Mouse (Mus musculus): ENCODE results near the gene Napsa. TPM values are rescaled to one million over a fixed set of nuclear protein-coding genes. Genes with fewer than 3 reads are reported as not detected.

Gene Napsa
- polyA plus RNA-seq, 1 experiment from 2014 or later, result 0.42 TPM

- peaks cover 52% of the 10 kb centered on the region for H3K4me1 ChIP-seq
- DNase-seq (ENCODE audit: low spot score), result no peak
- H3K27ac ChIP-seq (replicated peaks), result no peak overlapping the region
- peaks cover 37% of the 10 kb centered on the region for H3K27me3 ChIP-seq (ENCODE audit: low read depth, poor library complexity, severe bottlenecking)
- no peak overlapping the region for H3K4me3 ChIP-seq
- H3K36me3 ChIP-seq, result peaks cover 14% of the 10 kb centered on the region
- WGBS, result 94% methylated on average over 20 of the region's 20 CpGs
- H3K9me3 ChIP-seq (replicated peaks), result no peaks in the 10 kb centered on the region
These were observed 23.0 kb downstream of the Napsa start for GRCm38 (mm10) chr7:44595131-44595561.

- WGBS, result 93% methylated on average over 6 of the region's 6 CpGs
These were observed 23.9 kb downstream of the Napsa start for GRCm38 (mm10) chr7:44596051-44596450.

GRCm38 (mm10) chr7:44596996-44597538 is 24.9 kb downstream of the Napsa start:
- Histone ChIP-seq H3K27me3 (ENCODE audit: low read depth, poor library complexity, severe bottlenecking) (peaks cover 37% of the 10 kb centered on the region), H3K4me3 (no peak overlapping the region), H3K4me1 (peaks cover 50% of the 10 kb centered on the region), H3K36me3 (peaks cover 14% of the 10 kb centered on the region), H3K9me3 (replicated peaks) (no peaks in the 10 kb centered on the region), H3K27ac (replicated peaks) (0 out of 2 replicates have a peak overlapping the region, but pooled peaks have one; percentile 55)
- WGBS, result 62% methylated on average over 5 of the region's 5 CpGs
- DNase-seq (ENCODE audit: low spot score), result no peak

More at GRCm38 (mm10) chr7:44596051-44596450, 23.9 kb downstream of the Napsa start:
- Histone ChIP-seq H3K4me3 (no peak overlapping the region), H3K9me3 (replicated peaks) (no peaks in the 10 kb centered on the region), H3K27me3 (ENCODE audit: low read depth, poor library complexity, severe bottlenecking) (peaks cover 37% of the 10 kb centered on the region), H3K36me3 (peaks cover 14% of the 10 kb centered on the region), H3K4me1 (peaks cover 51% of the 10 kb centered on the region), H3K27ac (replicated peaks) (no peak overlapping the region)
- DNase-seq (ENCODE audit: low spot score), result no peak

- 91% methylated on average over 4 of the region's 4 CpGs for WGBS
- H3K4me1 ChIP-seq, result peaks cover 50% of the 10 kb centered on the region
- DNase-seq (ENCODE audit: low spot score), result no peak
- no peaks in the 10 kb centered on the region for H3K9me3 ChIP-seq (replicated peaks)
- no peak overlapping the region for H3K4me3 ChIP-seq
- H3K27me3 ChIP-seq (ENCODE audit: low read depth, poor library complexity, severe bottlenecking), result peaks cover 37% of the 10 kb centered on the region
- no peak overlapping the region for H3K27ac ChIP-seq (replicated peaks)
- peaks cover 14% of the 10 kb centered on the region for H3K36me3 ChIP-seq
These were observed 25.5 kb downstream of the Napsa start for GRCm38 (mm10) chr7:44597666-44598065.

- no peak for DNase-seq (ENCODE audit: low spot score)
- H3K4me3 ChIP-seq, result no peak overlapping the region
- H3K27me3 ChIP-seq (ENCODE audit: low read depth, poor library complexity, severe bottlenecking), result peaks cover 37% of the 10 kb centered on the region
- H3K27ac ChIP-seq (replicated peaks), result no peak overlapping the region
- H3K4me1 ChIP-seq, result peaks cover 50% of the 10 kb centered on the region
- peaks cover 14% of the 10 kb centered on the region for H3K36me3 ChIP-seq
- 80% methylated on average over 12 of the region's 12 CpGs for WGBS
- no peaks in the 10 kb centered on the region for H3K9me3 ChIP-seq (replicated peaks)
These were observed 26.2 kb downstream of the Napsa start for GRCm38 (mm10) chr7:44598336-44598735.

GRCm38 (mm10) chr7:44600691-44601262 is 28.6 kb downstream of the Napsa start:
- H3K36me3 ChIP-seq, result peaks cover 5% of the 10 kb centered on the region
- no peaks in the 10 kb centered on the region for H3K9me3 ChIP-seq (replicated peaks)
- no peak overlapping the region for H3K27ac ChIP-seq (replicated peaks)
- H3K4me3 ChIP-seq, result no peak overlapping the region
- peaks cover 55% of the 10 kb centered on the region for H3K27me3 ChIP-seq (ENCODE audit: low read depth, poor library complexity, severe bottlenecking)
- peaks cover 60% of the 10 kb centered on the region for H3K4me1 ChIP-seq
- DNase-seq (ENCODE audit: low spot score), result no peak
- 84% methylated on average over 10 of the region's 10 CpGs for WGBS

GRCm38 (mm10) chr7:44601646-44602045 is 29.5 kb downstream of the Napsa start:
- 20% methylated on average over 19 of the region's 19 CpGs for WGBS
- Histone ChIP-seq H3K27me3 (ENCODE audit: low read depth, poor library complexity, severe bottlenecking) (peaks cover 63% of the 10 kb centered on the region), H3K36me3 (no peaks in the 10 kb centered on the region; the same call in 1 of the 2 replicates), H3K4me1 (peaks cover 68% of the 10 kb centered on the region), H3K4me3 (peak overlapping the region; percentile 52), H3K27ac (replicated peaks) (peak overlapping the region; percentile 81), H3K9me3 (replicated peaks) (no peaks in the 10 kb centered on the region)
- DNase-seq (ENCODE audit: low spot score), result no peak

GRCm38 (mm10) chr7:44602443-44602842 is 30.3 kb downstream of the Napsa start:
- peaks cover 71% of the 10 kb centered on the region for H3K27me3 ChIP-seq (ENCODE audit: low read depth, poor library complexity, severe bottlenecking)
- H3K4me1 ChIP-seq, result peaks cover 65% of the 10 kb centered on the region
- no peaks in the 10 kb centered on the region for H3K9me3 ChIP-seq (replicated peaks)
- no peaks in the 10 kb centered on the region; the same call in 1 of the 2 replicates for H3K36me3 ChIP-seq
- H3K27ac ChIP-seq (replicated peaks), result peak overlapping the region; percentile 81
- peak; percentile 43 for DNase-seq (ENCODE audit: low spot score)
- WGBS, result 18% methylated on average over 11 of the region's 11 CpGs
- peak overlapping the region; percentile 52 for H3K4me3 ChIP-seq

- H3K4me3 ChIP-seq, result peak overlapping the region; percentile 52
- peak; percentile 52 for DNase-seq (ENCODE audit: low spot score)
- no peaks in the 10 kb centered on the region for H3K9me3 ChIP-seq (replicated peaks)
- H3K27me3 ChIP-seq (ENCODE audit: low read depth, poor library complexity, severe bottlenecking), result peaks cover 79% of the 10 kb centered on the region
- peak overlapping the region; percentile 81 for H3K27ac ChIP-seq (replicated peaks)
- H3K4me1 ChIP-seq, result peaks cover 65% of the 10 kb centered on the region
- WGBS, result 2% methylated on average over 20 of the region's 20 CpGs
- H3K36me3 ChIP-seq, result no peaks in the 10 kb centered on the region; the same call in 1 of the 2 replicates
These were observed 31.1 kb downstream of the Napsa start for GRCm38 (mm10) chr7:44603186-44603855.

GRCm38 (mm10) chr7:44604139-44604606 is 32.0 kb downstream of the Napsa start:
- 2% methylated on average over 18 of the region's 25 CpGs for WGBS
- peak; percentile 90 for DNase-seq (ENCODE audit: low spot score)
- Histone ChIP-seq H3K27me3 (ENCODE audit: low read depth, poor library complexity, severe bottlenecking) (peaks cover 88% of the 10 kb centered on the region), H3K9me3 (replicated peaks) (no peaks in the 10 kb centered on the region), H3K4me1 (peaks cover 65% of the 10 kb centered on the region), H3K36me3 (no peaks in the 10 kb centered on the region), H3K27ac (replicated peaks) (peak overlapping the region; percentile 81), H3K4me3 (peak overlapping the region; percentile 52)

- under 1% methylated on average over 8 of the region's 8 CpGs for WGBS
- Histone ChIP-seq H3K27ac (replicated peaks) (peak overlapping the region; percentile 81), H3K36me3 (no peaks in the 10 kb centered on the region), H3K9me3 (replicated peaks) (no peaks in the 10 kb centered on the region), H3K4me1 (peaks cover 65% of the 10 kb centered on the region), H3K4me3 (peak overlapping the region; percentile 52), H3K27me3 (ENCODE audit: low read depth, poor library complexity, severe bottlenecking) (peaks cover 92% of the 10 kb centered on the region)
- no peak for DNase-seq (ENCODE audit: low spot score)
These were observed 32.4 kb downstream of the Napsa start for GRCm38 (mm10) chr7:44604619-44605018.

- H3K27ac ChIP-seq (replicated peaks), result no peak overlapping the region
- no peaks in the 10 kb centered on the region for H3K9me3 ChIP-seq (replicated peaks)
- peaks cover 91% of the 10 kb centered on the region for H3K27me3 ChIP-seq (ENCODE audit: low read depth, poor library complexity, severe bottlenecking)
- peaks cover 64% of the 10 kb centered on the region for H3K4me1 ChIP-seq
- no peaks in the 10 kb centered on the region for H3K36me3 ChIP-seq
- DNase-seq (ENCODE audit: low spot score), result no peak
- H3K4me3 ChIP-seq, result no peak overlapping the region
- 34% methylated on average over 7 of the region's 7 CpGs for WGBS
These were observed 33.3 kb downstream of the Napsa start for GRCm38 (mm10) chr7:44605436-44605835.

Measured in midbrain, embryonic 10.5 days (tissue).